Mouse (Mus musculus) heart, adult 8-10 months (tissue): Measurements from ENCODE around the gene P4htm. TPM values are rescaled to one million over a fixed set of nuclear protein-coding genes. Genes with fewer than 3 reads are reported as not detected.

Experiments
- DNase-seq: peaks from one replicate; pipeline ENCODE4 v3.0.0; 2022; ENCODE audit warnings: low spot score
- total RNA-seq, 4 experiments: library from RNA; stranded (reverse); gene quantifications; 2 replicates each; pipeline ENCODE4 v1.2.4; 2022

P4htm gene
- total RNA-seq, 4 experiments from 2014 or later, result 13.0 to 23.5 (median 14.6) TPM

DNA sequence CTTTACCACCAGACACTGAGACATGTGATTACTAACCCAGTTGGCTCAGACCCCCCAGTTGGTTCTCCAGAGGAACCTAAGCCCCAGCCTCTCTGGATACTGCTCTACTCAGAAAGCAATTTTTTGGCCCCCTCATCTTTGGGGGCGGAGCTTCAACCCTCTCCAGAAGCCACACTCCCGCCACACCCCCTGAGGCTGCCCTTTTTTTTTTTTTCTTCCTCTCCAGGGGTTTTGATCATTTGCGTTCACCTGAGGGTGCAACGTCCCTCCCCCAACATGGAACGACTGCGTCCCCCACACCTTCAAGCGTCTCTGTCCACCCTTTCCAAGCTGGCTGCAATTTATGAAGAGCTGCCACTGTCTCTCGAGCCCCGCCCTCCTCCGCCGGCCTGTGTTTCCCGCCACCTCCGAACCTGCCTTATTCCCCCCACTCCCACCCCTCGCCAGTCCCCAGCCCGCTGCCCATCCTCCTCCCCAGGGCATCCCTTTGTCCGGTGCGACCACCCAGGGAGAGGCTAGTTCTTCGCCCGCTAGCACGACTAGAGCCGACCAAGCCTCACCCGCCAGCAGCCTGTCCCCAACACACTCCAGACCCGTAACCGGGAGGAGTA is 19.4 kb downstream of the P4htm start:
- DNase-seq, result peak; percentile 26

DNA sequence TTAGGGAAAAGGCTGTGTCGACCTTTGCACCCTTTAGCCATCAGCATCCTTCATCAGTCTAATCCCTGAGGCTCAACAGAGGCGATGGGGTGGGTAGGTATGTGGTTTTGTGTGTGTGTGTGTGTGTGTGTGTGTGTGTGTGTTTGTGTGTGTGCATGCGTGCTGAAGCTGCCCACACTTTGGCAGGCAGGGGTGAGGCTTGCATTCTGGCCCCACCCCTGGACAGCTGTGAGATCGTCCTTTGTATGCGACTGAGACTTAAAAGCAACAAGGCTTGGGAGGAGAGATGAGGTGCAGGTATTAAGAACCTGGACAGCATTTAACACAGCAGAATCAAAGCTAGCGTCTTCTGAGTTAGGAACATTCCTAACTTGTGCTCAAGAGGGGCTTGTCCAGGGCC is 20.4 kb downstream of the P4htm start:
- no peak for DNase-seq

DNA sequence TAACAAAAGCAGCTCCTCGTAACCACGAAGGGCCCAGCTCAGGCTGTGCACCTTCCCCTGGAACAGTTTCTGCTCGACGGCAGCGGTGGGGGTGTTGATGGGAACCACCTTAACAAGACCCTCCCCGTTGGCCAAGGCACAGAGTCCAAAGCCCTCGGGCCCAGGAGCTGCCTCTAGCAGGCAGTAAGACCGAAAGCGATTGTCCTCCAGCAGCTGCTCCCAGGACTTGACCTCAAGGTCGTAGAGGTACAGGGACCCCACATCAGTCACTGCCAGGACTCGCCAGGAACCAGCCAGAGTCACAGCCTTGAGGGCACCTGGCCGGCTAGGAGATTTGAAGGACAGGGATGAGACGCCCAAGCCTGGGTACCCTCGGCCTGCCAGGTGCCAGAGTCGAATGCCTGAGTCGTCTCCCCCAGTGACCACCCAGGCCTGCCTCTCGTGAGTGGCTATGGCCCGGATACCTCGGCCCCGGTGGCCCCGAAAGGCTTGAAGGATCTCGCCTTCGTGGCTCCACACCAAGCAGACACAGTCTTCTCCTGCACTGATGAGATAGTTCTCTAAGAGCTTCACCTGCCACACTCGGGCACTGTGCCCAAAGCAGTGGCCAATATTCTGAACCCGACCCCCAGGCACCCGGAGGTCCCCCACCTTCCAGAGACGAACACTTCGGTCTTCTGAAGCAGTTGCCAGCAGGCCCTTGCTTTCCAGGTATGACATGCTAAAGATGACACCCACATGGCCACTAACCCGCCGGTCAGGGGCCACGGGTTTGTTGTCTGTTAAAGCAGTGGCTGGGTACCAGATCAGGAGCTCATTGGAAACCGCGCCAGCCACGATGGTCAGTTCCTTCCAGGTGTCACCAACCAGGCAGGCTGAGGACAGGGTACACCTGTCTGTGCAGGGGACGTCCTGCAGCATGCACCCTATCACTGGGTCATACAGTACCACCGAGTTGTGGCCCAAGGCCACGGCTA is 21.9 kb downstream of the P4htm start:
- no peak for DNase-seq

DNA sequence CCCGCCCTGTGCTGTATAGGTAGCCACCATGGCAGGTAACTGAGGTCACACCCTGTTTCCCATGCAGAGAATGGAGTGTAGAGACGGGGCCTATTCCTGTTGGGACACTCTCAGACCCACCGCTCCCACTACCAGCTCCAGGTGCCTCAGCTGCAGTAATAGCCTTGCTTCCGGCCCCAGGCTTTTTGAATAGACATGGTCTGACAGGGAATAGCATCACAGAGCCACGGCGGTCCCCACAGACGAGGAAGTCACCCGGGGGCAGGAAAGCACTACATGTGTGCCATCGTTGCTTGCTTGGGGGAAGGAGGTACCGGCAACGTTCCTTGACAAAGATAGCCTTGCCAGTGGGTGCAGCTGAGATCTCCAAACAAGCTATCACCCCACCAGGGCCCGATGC is 22.5 kb downstream of the P4htm start:
- DNase-seq, result no peak

DNA sequence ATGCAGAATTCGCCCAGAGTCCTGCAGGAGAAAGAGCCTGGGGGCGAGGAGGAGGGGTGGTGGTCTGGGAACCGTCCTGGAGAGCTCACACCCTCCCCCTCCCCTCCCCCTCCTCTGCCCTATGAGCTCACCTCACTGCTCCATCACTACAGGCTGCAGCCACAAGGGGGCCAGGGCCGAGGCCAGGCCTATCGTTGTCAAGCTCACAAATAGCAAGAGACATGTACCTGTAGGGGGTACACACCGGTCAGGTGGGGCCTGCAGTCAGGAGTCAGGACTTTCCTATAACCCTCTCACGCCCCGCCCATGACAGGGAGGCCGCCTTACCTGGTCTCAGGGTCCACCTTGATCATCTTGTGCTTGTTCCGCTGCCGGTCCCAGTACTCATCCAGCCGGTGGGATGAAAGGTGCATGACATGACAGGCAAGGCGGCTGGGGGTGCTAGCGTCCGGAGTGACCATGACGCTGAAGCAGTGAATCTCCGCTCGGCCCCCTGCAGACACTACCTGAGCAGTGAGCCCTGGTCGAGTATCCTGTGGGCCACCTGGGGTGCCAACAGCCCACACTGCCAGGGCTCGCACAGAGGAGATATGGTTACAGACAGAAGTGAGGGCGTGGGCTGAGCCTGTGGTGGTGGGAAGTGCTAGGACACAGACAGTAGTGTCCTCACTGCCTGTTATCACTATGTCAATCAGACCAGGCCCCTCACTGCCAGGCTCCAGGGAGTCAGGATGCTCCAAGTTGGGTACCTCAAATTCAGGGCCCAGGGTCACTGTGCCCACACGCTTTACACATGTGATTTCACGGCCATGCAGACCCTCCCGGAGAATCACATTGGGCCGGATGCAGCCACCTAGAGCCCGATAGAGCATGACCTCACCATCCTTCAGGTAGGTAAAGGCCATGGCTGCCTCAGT is 23.4 kb downstream of the P4htm start:
- no peak for DNase-seq

DNA sequence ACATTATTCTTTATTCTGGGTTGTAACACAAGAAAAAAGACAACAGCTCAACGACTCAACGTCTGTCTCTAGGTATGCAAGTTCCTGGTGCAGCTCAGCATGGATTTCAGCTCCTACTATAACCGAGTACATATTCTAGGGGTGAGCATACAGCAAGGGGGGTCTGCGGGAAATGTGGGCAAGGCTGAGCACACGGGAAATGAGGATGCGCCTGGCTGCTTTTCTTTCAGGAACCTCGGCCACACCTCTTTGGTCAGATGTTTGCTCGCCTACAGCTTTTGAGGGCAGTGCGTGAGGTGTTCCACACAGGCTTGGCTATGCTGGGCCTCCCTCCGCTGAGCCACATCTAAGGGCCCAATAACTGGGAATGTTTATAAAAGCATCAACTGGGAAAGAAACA is 25.1 kb downstream of the P4htm start:
- DNase-seq, result no peak

DNA sequence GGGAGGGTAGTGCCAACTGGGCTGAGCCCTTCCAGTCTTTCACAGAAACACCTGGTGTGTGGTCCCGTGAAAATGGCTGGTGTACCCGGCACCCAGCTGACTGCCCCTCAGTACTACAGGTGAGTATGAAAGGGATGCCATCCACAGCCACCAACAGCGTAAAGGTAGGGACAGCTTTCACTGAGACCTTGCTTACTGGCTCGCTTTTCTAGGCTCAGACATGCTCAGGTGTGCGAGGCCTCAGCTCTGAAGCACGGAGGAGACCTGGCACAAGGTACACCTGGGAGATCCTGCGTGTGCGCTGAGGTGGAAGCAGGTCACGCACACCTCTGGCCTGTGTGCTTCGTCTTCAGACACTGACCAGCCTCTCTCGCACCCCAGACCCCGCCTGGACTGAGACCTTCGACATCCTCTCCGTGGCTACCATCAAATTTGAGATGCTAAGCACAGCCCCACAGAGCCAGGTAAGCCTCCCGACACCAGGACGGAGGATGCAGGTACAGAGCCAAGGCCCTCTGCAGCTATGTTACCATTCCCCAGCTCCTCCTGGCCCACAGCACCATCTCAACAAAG is 26.0 kb downstream of the P4htm start:
- no peak for DNase-seq

DNA sequence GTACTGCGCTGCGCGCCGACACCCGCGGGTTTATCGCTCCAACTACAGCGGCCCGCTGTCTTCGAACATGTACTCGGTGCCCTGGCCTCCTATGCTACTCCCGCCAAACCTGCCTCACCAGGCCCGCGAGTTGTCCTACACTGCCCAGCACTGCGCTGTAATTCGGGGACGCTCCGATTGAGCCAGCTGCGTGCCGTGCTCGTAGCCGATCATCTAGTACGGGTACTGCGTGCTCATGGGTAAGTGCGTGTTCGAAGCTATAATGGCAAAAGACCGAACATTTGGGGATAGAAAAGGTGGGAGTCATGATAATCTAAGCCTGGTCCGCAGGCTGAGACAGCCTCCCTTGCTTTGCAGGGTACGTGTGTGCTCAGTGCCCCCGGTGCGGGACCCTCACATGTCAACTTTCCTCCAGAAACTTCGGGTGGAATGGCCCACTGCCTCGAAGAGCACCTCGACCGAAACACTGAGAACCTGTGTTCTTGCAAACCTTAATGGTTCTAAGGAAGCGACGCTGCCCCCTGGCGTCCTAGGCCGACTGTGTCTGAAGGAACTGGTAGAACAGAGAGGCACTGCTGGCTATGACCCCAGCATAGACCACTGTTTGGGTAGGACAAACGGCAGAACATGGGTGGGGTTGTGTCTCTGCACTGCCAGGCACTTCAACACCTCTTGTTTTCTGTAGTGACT is 27.1 kb downstream of the P4htm start:
- DNase-seq, result peak; percentile 58

DNA sequence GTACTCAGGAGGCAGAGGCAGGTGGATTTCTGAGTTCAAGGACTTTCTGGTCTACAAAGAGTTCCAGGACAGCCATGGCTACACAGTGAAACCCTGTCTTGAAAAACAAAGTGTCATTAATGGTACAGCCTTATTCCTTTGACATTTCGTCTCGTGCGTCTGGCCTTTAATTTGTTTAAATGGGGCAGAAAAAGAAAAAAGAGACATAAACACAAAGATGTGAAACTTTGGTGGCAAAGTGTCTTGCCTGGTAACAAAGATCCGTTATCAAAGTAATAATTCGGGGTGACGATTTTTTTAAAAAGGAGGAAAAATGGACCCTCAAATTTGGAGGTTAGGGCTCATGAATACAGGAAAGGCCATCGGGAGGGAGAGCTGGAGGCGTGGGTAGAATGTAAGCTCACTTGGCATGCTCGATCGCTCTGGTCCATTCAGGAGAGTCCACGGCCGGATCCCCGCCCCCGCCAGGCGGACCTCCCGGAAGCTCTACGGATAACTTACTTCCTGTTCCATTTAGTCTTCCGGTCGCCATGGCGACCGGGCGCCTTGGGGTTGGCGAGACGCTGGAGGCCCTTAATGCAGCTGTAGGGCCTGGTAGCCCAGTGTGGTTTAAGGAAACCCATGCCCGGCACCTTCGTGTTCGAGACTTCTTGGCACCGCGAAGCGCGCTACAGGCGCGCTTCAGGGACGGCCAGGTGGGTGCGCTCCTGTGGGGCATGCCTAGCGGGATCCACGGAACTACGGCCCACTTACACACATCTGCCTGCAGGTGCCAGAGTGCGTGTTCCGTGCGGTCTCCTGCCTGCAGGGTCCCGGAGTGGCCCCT is 27.9 kb downstream of the P4htm start, which contains the start of gene Dalrd3:
Gene Dalrd3, plus strand, starts transcription at position 506 of the 826 bp plus-strand sequence.
- DNase-seq, result peak; percentile 88

DNA sequence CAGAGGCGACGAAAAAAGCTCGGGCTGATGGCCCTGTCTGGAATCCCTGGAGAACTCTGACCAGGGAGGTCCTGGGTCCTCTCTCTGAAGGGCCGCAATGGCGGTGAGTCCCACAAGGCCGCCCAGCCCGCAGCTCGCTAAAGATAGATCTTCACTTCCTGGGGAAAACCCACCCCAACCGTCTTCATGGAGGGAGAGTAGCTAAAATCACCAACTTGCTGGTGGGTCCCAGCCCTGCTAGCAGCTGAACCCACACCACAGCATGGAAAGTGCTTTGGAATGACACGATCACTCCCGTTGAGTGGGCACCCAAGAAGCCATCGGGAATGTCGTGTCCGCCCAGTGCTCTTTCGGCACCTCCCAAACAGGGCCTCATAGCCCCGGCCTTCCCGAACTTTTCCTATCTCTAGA is 29.0 kb downstream of the P4htm start:
- no peak for DNase-seq

DNA sequence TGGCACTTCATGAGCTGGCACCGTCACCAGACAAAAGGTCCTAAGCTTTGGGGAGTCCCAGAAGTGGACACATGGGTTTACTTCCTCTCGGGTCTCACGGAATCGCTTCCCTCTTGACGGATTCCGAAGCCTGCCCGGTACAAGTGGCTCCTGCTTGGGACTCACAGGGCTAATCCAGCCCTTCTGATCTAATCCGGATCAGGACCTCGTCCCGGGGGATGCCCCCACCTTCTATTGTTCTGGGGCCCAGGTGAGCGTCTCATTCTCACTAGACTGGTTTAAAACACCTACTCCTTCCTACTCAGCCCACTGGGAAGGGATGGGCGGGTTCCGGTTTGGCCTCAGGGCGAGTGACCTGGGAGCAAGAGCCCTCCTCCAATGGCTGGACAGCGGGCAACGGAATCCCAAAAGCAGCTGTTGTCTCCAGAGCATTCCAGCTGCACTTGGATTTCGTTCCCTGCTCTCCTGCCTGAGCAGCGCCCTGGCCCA is 29.5 kb downstream of the P4htm start:
- DNase-seq, result peak; percentile 53

DNA sequence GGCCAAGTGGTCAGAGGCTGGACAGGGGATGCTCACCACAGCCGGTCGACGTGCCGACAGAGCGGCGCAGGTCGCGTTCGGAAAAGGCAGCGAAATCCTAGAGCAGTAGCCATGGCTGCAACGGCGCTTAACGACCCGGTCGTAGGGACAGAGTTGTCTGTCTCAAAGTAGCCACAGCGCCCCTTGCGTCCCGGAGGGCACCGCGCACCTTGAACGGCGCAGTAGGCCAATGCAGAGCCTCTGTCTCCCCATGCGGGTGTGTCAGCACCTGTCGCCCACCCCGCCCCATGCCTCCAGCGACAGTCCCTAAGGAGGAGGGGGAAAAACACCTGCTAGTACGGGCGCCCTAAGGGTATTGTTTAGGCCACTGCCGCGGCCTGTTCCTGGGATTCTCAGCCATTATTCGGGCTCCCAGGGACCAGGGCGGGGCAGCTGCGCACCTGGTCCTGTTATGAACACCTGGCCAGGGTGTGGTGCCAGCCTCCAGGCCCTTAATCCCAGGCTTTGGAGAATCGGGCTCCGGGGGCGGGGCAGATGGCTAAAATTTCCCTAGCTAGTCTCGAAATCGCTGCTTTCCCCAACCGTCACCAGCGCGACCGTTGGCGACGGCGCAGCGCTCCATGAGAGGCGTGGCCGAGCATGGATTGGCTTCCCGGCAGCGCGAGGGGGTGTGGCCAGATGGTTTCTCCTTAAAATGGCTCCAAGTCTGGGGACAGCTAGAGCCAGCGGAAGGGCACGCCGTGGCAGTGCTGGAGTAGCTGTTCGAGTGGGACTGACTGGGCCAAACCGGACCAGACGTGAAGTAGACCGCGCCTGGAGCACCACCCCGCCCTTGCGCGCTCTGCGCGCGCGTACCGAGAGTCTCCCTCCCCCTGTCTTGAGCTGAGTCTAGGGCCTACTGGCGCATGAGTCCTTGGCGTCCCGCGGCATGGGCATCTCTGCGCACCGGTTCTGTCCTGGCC is 30.4 kb downstream of the P4htm start, which contains the start of gene Ndufaf3:
Gene Ndufaf3, minus strand, starts transcription at position 620 of the 962 bp plus-strand sequence.
- DNase-seq, result peak; percentile 97

DNA sequence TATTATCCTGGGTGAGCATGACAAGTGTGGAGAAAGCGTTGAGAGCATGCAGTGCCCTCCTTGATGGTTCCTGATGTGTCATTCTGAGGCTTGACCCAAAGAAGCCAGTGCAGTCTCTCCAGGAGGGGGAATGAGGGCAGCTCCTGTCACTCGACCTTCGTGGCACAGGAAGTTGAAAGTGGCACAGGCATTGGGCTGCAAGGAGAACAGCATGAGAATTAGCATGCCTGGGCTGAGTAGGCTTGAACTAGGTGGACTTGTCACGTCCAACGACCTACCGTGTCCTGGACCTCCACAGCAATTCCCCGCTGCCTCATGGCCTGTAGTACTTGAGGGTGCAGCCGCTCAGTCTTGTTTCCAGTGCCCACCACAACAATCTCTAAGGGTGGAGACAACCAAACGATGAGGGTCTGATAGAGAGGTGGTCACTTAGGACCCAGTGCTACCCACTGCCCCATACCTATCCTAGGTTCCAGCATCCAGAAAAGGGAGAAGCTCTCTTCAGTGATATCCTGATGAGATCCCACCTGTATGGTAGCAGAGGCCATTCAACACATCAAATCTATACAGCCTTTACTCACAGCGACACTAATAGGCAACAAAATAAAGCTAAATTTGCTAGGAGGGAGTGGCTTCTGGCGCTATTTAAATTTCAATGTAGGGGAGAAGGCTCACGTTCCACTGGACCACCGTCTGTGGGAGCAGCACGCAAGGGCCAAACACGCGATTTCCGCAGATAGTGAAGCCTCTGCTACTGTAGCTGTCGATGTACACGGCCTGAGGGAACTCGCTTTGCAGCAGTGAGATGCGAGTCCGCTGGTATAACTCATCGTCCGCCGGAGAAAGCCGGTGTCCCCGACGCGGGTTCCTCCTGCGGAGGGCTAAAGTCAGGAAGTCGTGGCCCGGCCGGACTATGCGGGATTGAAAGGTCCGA is 31.3 kb downstream of the P4htm start:
- DNase-seq, result no peak

DNA sequence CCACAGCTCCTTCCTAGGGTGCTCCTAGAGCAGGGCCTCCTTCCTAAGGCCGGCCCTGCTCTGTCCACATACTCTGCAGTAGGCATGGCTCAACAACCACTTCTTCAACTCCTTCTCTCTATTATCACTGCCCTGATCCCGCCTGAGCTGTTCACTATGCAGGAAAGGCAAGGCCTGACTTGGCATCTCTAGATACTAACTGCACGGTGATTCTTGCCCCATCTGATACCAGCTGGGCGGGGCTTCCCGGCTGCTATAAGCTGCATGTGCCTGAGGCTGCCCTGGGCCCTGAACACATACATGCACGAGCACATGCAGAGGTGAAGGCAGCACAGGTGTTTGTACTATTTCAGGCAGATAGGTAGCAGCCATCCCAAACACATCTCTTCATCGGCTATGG is 33.3 kb downstream of the P4htm start:
- DNase-seq, result no peak

DNA sequence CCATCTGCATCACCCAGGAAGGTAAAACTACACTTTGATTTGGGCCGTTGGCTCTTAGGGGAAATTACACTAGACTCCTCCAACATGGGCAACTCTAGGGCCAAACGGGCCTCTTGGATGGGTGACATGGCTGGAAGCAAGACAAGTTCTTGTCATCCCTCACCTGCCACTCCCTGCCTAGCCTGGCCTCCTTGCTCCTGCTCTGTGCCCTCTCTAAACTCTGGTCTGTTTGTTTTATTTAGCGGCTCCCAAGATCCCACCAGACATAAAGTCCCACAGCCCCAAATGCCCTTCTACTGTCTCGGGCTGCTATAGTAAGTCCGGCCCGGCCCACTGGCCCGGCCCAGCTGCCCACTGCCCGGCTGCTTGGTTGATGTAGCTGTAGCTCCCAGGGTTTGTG is 33.8 kb downstream of the P4htm start:
- DNase-seq, result no peak

DNA sequence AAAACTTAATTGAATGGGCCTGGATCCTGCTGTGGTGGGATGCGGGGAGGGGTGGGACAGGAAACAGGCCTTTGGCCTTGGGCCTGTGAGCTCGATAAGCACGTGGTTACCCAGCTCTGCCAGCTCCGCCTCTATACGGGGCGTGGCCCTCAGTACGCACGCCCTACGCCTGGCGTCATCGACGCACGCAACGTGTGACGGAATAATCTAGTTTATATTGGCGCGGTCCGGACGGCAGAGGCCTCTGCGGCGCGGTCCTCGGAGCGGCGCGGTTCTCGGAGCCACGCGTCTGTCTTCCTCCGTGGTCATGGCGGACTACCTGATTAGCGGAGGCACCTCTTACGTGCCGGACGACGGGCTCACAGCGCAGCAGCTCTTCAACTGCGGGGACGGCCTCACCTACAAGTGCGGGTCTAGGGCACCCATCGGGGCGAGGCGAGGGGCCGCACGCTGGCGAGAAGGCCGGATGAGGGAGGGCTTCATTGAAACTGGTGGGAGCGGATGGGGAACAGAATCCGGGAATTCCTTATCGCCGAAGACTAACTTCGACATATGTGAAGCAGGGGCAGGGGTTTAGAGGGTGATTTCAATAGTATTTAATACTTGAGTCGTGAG is 37.1 kb downstream of the P4htm start, which contains the start of gene Impdh2:
Gene Impdh2, plus strand, starts transcription at position 60 of the 615 bp plus-strand sequence.
- DNase-seq, result peak; percentile 95

DNA sequence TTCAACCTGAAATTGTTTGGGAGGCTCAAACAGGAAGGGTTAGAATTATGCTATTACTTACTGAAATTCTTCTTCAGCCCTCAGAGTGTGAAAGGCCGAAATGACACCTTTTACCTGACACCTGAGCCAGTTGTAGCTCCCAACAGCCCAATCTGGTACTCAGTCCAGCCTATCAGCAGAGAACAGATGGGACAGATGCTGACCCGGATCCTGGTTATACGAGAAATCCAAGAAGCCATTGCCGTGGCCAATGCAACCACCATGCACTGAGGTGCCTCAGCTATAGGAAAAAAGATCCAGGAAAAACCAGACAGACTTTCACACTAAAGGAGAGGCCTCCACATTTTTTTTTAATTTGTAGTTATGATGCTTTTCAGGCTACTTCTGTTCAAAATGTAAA is 38.3 kb downstream of the P4htm start:
- no peak for DNase-seq
